Mouse (Mus musculus) neural tube, embryonic 13.5 days (tissue): ENCODE results near the gene Pik3r3. TPM values are rescaled to one million over a fixed set of nuclear protein-coding genes. Genes with fewer than 3 reads are reported as not detected.
A peak's percentile ranks its signal among the peaks of the same experiment; 100 is the strongest.
"Not testable (repeated sequence)": the region's sequence is repeated elsewhere in the genome, so short reads cannot be mapped to it uniquely, and the experiment has no call there.

Source experiments
- ATAC-seq: fragments of 200-750 bp; cut with Nextera tagmentation; 2 replicates; pipeline ENCODE4 v1.8.0; 2017; ENCODE audit warnings: low read depth, mild to moderate bottlenecking, moderate TSS enrichment, moderate library complexity
- H3K27ac ChIP-seq: fragments of 300-500 bp; sonication (generic); replicated peaks from 2 replicates; pipeline ENCODE4 v1.5.1; 2015; ENCODE audit warnings: moderate library complexity, mild to moderate bottlenecking, inconsistent platforms
- H3K27me3 ChIP-seq: fragments of 300-500 bp; sonication (generic); 2 replicates; pipeline ENCODE4 v1.6.1; 2015; ENCODE audit warnings: mild to moderate bottlenecking, inconsistent platforms
- H3K36me3 ChIP-seq: fragments of 300-500 bp; sonication (generic); 2 replicates; pipeline ENCODE4 v1.6.1; 2015; ENCODE audit warnings: mild to moderate bottlenecking, inconsistent platforms
- H3K4me1 ChIP-seq: fragments of 300-500 bp; sonication (generic); replicated peaks from 2 replicates; pipeline ENCODE4 v1.6.1; 2015; ENCODE audit warnings: inconsistent platforms
- H3K4me2 ChIP-seq: fragments of 300-500 bp; sonication (generic); 2 replicates; pipeline ENCODE4 v1.6.1; 2015; ENCODE audit warnings: inconsistent platforms, mild to moderate bottlenecking, moderate library complexity
- H3K4me3 ChIP-seq: fragments of 300-500 bp; sonication (generic); 2 replicates; pipeline ENCODE4 v1.5.1; 2015; ENCODE audit warnings: mild to moderate bottlenecking, inconsistent platforms
- H3K9ac ChIP-seq: fragments of 300-500 bp; sonication (generic); 2 replicates; pipeline ENCODE4 v1.6.1; 2015; ENCODE audit warnings: moderate library complexity, mild to moderate bottlenecking, inconsistent platforms
- H3K9me3 ChIP-seq: fragments of 300-500 bp; sonication (generic); 2 replicates; pipeline ENCODE4 v1.6.1; 2016; ENCODE audit warnings: inconsistent platforms
- WGBS: fragments of 180-500 bp; shearing (Covaris S2); methylation state at CpG from one replicate; pipeline ENCODE4 v1.1.7; 2015; 5-methylcytosine and 5-hydroxymethylcytosine counted together
- polyA plus RNA-seq: library from polyadenylated mRNA; unstranded; fragments of >200 nt; fragmentation: Nextera tagmentation; extraction: Ambion mirVana; gene quantifications from 2 replicates; pipeline ENCODE4 v1.2.1, GENCODE M21; 2015

Pik3r3 gene
- polyA plus RNA-seq, 1 experiment from 2014 or later = 72.3 TPM

- Histone ChIP-seq H3K36me3 (no peaks in the 10 kb centered on the region), H3K9ac (no peak overlapping the region), H3K4me1 (no peaks in the 10 kb centered on the region; the same call in 1 of the 2 replicates), H3K27ac (no peak overlapping the region), H3K4me2 (no peak overlapping the region), H3K27me3 (no peaks in the 10 kb centered on the region), H3K4me3 (no peak overlapping the region), H3K9me3 (no peaks in the 10 kb centered on the region)
- no peak for ATAC-seq
- WGBS = 41% methylated on average over 4 of the region's 4 CpGs
Measured at GRCm38 (mm10) chr4:116192286-116192835, 29.1 kb upstream of the Pik3r3 start.

- no peaks in the 10 kb centered on the region for H3K9me3 ChIP-seq
- ATAC-seq = no peak; the same call in 1 of the 2 replicates
- H3K36me3 ChIP-seq = no peaks in the 10 kb centered on the region
- H3K27ac ChIP-seq = no peak overlapping the region
- WGBS = 75% methylated on average over 9 of the region's 9 CpGs
- no peaks in the 10 kb centered on the region for H3K27me3 ChIP-seq
- no peak overlapping the region for H3K9ac ChIP-seq
- H3K4me3 ChIP-seq = no peak overlapping the region
- H3K4me1 ChIP-seq = no peaks in the 10 kb centered on the region; the same call in 1 of the 2 replicates
- H3K4me2 ChIP-seq = no peak overlapping the region
Measured at GRCm38 (mm10) chr4:116193583-116194383, 27.6 kb upstream of the Pik3r3 start.

GRCm38 (mm10) chr4:116198422-116198821, 23.0 kb upstream of the Pik3r3 start:
- H3K9ac ChIP-seq = no peak overlapping the region
- H3K4me3 ChIP-seq = no peak overlapping the region
- H3K27me3 ChIP-seq = no peaks in the 10 kb centered on the region
- H3K4me1 ChIP-seq = no peaks in the 10 kb centered on the region
- WGBS = 87% methylated on average over 2 of the region's 2 CpGs
- H3K36me3 ChIP-seq = no peaks in the 10 kb centered on the region
- no peak for ATAC-seq
- H3K4me2 ChIP-seq = no peak overlapping the region
- no peaks in the 10 kb centered on the region; the same call in 1 of the 2 replicates for H3K9me3 ChIP-seq
- H3K27ac ChIP-seq = no peak overlapping the region

- Histone ChIP-seq H3K9ac (no peak overlapping the region), H3K4me1 (no peaks in the 10 kb centered on the region), H3K4me2 (no peak overlapping the region), H3K36me3 (no peaks in the 10 kb centered on the region), H3K27me3 (no peaks in the 10 kb centered on the region), H3K4me3 (no peak overlapping the region), H3K27ac (no peak overlapping the region), H3K9me3 (no peaks in the 10 kb centered on the region; the same call in 1 of the 2 replicates)
- ATAC-seq = no peak
- WGBS = 77% methylated on average over 3 of the region's 3 CpGs
Measured at GRCm38 (mm10) chr4:116204422-116204821, 17.0 kb upstream of the Pik3r3 start.

- ATAC-seq = no peak
- H3K4me2 ChIP-seq = no peak overlapping the region
- 53% methylated on average over 4 of the region's 4 CpGs for WGBS
Measured at GRCm38 (mm10) chr4:116206531-116206930, 14.9 kb upstream of the Pik3r3 start.

GRCm38 (mm10) chr4:116208891-116209290, 12.5 kb upstream of the Pik3r3 start:
- Histone ChIP-seq H3K4me3 (no peak overlapping the region), H3K9ac (no peak overlapping the region), H3K36me3 (no peaks in the 10 kb centered on the region), H3K9me3 (no peaks in the 10 kb centered on the region), H3K4me1 (no peaks in the 10 kb centered on the region), H3K4me2 (no peak overlapping the region), H3K27ac (no peak overlapping the region), H3K27me3 (no peaks in the 10 kb centered on the region)
- ATAC-seq = no peak
- 70% methylated on average over 1 of the region's 1 CpGs for WGBS

More at GRCm38 (mm10) chr4:116206531-116206930, 14.9 kb upstream of the Pik3r3 start:
- no peak overlapping the region for H3K4me3 ChIP-seq
- no peaks in the 10 kb centered on the region for H3K36me3 ChIP-seq
- H3K9ac ChIP-seq = no peak overlapping the region
- no peak overlapping the region for H3K27ac ChIP-seq
- H3K9me3 ChIP-seq = no peaks in the 10 kb centered on the region; the same call in 1 of the 2 replicates
- H3K27me3 ChIP-seq = no peaks in the 10 kb centered on the region
- no peaks in the 10 kb centered on the region for H3K4me1 ChIP-seq

- no peak overlapping the region for H3K4me3 ChIP-seq
- peaks cover 8% of the 10 kb centered on the region for H3K4me1 ChIP-seq
- H3K36me3 ChIP-seq = no peaks in the 10 kb centered on the region
- no peaks in the 10 kb centered on the region for H3K9me3 ChIP-seq
- 91% methylated on average over 2 of the region's 2 CpGs for WGBS
- no peak for ATAC-seq
- no peak overlapping the region for H3K4me2 ChIP-seq
- no peak overlapping the region for H3K27ac ChIP-seq
- no peak overlapping the region for H3K9ac ChIP-seq
- no peaks in the 10 kb centered on the region for H3K27me3 ChIP-seq
Measured at GRCm38 (mm10) chr4:116215895-116216605, 5.4 kb upstream of the Pik3r3 start.

- no peaks in the 10 kb centered on the region for H3K36me3 ChIP-seq
- no peak for ATAC-seq
- H3K9me3 ChIP-seq = no peaks in the 10 kb centered on the region
- 59% methylated on average over 2 of the region's 2 CpGs for WGBS
- no peaks in the 10 kb centered on the region for H3K27me3 ChIP-seq
- H3K27ac ChIP-seq = no peak overlapping the region
- H3K9ac ChIP-seq = no peak overlapping the region
- no peak overlapping the region for H3K4me2 ChIP-seq
- peaks cover 8% of the 10 kb centered on the region for H3K4me1 ChIP-seq
- H3K4me3 ChIP-seq = no peak overlapping the region
Measured at GRCm38 (mm10) chr4:116217046-116217445, 4.4 kb upstream of the Pik3r3 start.

GRCm38 (mm10) chr4:116217661-116218060, 3.8 kb upstream of the Pik3r3 start:
- not testable (repeated sequence) for H3K27ac ChIP-seq, H3K36me3 ChIP-seq, H3K27me3 ChIP-seq, H3K9ac ChIP-seq, ATAC-seq, H3K9me3 ChIP-seq, H3K4me3 ChIP-seq, H3K4me2 ChIP-seq, H3K4me1 ChIP-seq
- WGBS = 90% methylated on average over 1 of the region's 1 CpGs

GRCm38 (mm10) chr4:116219056-116219455, 2.4 kb upstream of the Pik3r3 start:
- Histone ChIP-seq H3K27ac (peak overlapping the region; percentile 100; the same call in 1 of the 2 replicates), H3K9me3 (no peaks in the 10 kb centered on the region), H3K4me3 (no peak overlapping the region), H3K9ac (no peak overlapping the region), H3K36me3 (no peaks in the 10 kb centered on the region), H3K4me1 (peaks cover 8% of the 10 kb centered on the region), H3K4me2 (no peak overlapping the region), H3K27me3 (no peaks in the 10 kb centered on the region)
- WGBS = 88% methylated on average over 1 of the region's 1 CpGs
- ATAC-seq = no peak

GRCm38 (mm10) chr4:116220071-116220650, 1.3 kb upstream of the Pik3r3 start:
- no peaks in the 10 kb centered on the region for H3K27me3 ChIP-seq
- ATAC-seq = no peak
- no peaks in the 10 kb centered on the region for H3K36me3 ChIP-seq
- peak overlapping the region; percentile 59 for H3K4me2 ChIP-seq
- peak overlapping the region; percentile 100 for H3K27ac ChIP-seq
- H3K4me1 ChIP-seq = peaks cover 9% of the 10 kb centered on the region
- 3% methylated on average over 6 of the region's 6 CpGs for WGBS
- no peaks in the 10 kb centered on the region for H3K9me3 ChIP-seq
- H3K9ac ChIP-seq = peak overlapping the region; percentile 91
- peak overlapping the region; percentile 81 for H3K4me3 ChIP-seq

- peak overlapping the region; percentile 91 for H3K9ac ChIP-seq
- no peaks in the 10 kb centered on the region for H3K27me3 ChIP-seq
- H3K27ac ChIP-seq = peak overlapping the region; percentile 100
- WGBS = under 1% methylated on average over 26 of the region's 26 CpGs
- H3K4me1 ChIP-seq = peaks cover 12% of the 10 kb centered on the region
- H3K9me3 ChIP-seq = no peaks in the 10 kb centered on the region
- peak overlapping the region; percentile 81 for H3K4me3 ChIP-seq
- ATAC-seq = no peak
- H3K4me2 ChIP-seq = peak overlapping the region; percentile 59
- no peaks in the 10 kb centered on the region for H3K36me3 ChIP-seq
Measured at GRCm38 (mm10) chr4:116220780-116221139, 658 bp upstream of the Pik3r3 start.
